Mouse (Mus musculus): Measurements from ENCODE around the gene Gmfb.

- TF ChIP-seq POLR2A (IDR thresholded peaks at IDR 0.05; ENCODE audit: insufficient read depth, low read depth, low read length): peak; percentile 51; the same call in 1 of the 2 replicates
- peak; percentile 33; the same call in 1 of the 2 replicates for TF ChIP-seq CTCF (IDR thresholded peaks at IDR 0.05; ENCODE audit: insufficient read depth, low read depth, low read length)
Observed at GRCm38 (mm10) chr14:46787787-46788504, 34.1 kb downstream of the Gmfb start, which contains the start of gene Cnih1.
